Mouse (Mus musculus) lung, embryonic 16.5 days (tissue): ENCODE data around the gene Mageb4. TPM values are rescaled to one million over a fixed set of nuclear protein-coding genes. Genes with fewer than 3 reads are reported as not detected.
"Not testable (repeated sequence)": the region's sequence is repeated elsewhere in the genome, so short reads cannot be mapped to it uniquely, and the experiment has no call there.

Source experiments
- ATAC-seq: fragments of 200-750 bp; cut with Nextera tagmentation; 2 replicates; pipeline ENCODE4 v1.8.0; 2017; ENCODE audit warnings: low read depth, mild to moderate bottlenecking, moderate library complexity
- H3K27ac ChIP-seq: fragments of 300-500 bp; sonication (generic); 2 replicates; pipeline ENCODE4 v1.5.1; 2014; ENCODE audit warnings: mild to moderate bottlenecking, control low read depth, low read length
- H3K27me3 ChIP-seq: fragments of 300-500 bp; sonication (generic); 2 replicates; pipeline ENCODE4 v1.6.1; 2014; ENCODE audit warnings: low read depth, low read length, mixed read lengths; ENCODE audit not compliant: control insufficient read depth, insufficient read depth
- H3K36me3 ChIP-seq: fragments of 300-500 bp; sonication (generic); 2 replicates; pipeline ENCODE4 v1.6.1; 2014; ENCODE audit warnings: low read length; ENCODE audit not compliant: control insufficient read depth, insufficient read depth
- H3K4me1 ChIP-seq: fragments of 300-500 bp; sonication (generic); replicated peaks from 2 replicates; pipeline ENCODE4 v1.6.1; 2014; ENCODE audit warnings: low read length, mixed read lengths; ENCODE audit not compliant: control insufficient read depth, insufficient read depth
- H3K4me2 ChIP-seq: fragments of 300-500 bp; sonication (generic); 2 replicates; pipeline ENCODE4 v1.6.1; 2014; ENCODE audit warnings: low read depth, low read length, control low read depth
- H3K4me3 ChIP-seq: fragments of 300-500 bp; sonication (generic); 2 replicates; pipeline ENCODE4 v1.5.1; 2014; ENCODE audit warnings: mild to moderate bottlenecking, low read length, control low read depth
- H3K9ac ChIP-seq: fragments of 300-500 bp; sonication (generic); 2 replicates; pipeline ENCODE4 v1.6.1; 2014; ENCODE audit warnings: low read length, control low read depth
- H3K9me3 ChIP-seq: fragments of 300-500 bp; sonication (generic); 2 replicates; pipeline ENCODE4 v1.6.1; 2016; ENCODE audit warnings: low read length; ENCODE audit not compliant: control insufficient read depth
- WGBS: fragments of 180-500 bp; shearing (Covaris S2); extraction: QIAGEN DNeasy Blood & Tissue Kit; methylation state at CpG from one replicate; pipeline ENCODE4 v1.1.7; 2014; 5-methylcytosine and 5-hydroxymethylcytosine counted together
- polyA plus RNA-seq: library from polyadenylated mRNA; unstranded; fragments of >200 nt; fragmentation: Nextera tagmentation; extraction: Ambion mirVana; gene quantifications from 2 replicates; pipeline ENCODE4 v1.2.1, GENCODE M21; 2015

Gene Mageb4
- polyA plus RNA-seq: not detected in 2 replicates

DNA sequence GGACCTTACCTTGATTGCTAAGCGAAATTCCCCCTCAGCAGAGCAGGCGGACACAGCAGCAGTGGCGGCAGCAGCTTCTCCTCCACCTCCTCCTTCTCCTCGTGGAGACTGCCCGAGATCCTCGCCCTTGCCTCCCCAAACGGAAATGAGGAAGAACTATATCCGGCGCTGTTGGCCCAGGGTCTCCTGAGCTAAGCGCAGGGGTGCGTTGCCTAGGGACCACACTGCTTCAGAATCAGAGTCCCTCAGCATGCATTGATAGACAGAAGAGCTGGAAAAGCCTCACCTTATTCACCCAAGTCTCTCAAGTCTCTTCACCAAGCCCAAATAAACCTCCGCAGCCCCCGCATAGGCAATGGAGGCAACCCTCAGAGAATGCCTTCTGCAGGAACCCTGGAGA lies at the start of gene Mageb4:
Mageb4 (minus strand) TSS at position 101 of the 400 bp plus-strand sequence.
- not testable (repeated sequence) for H3K9ac ChIP-seq, H3K4me2 ChIP-seq, H3K4me1 ChIP-seq, H3K27ac ChIP-seq, H3K27me3 ChIP-seq, H3K4me3 ChIP-seq, ATAC-seq, H3K9me3 ChIP-seq, H3K36me3 ChIP-seq
- no CpG with 5 or more reads among the region's 13 CpGs for WGBS

GRCm38 (mm10) chrX:86284597-86284996 lies 20.3 kb downstream of the Mageb4 start:
- not testable (repeated sequence) for H3K9me3 ChIP-seq, H3K27ac ChIP-seq, H3K4me1 ChIP-seq, H3K27me3 ChIP-seq, ATAC-seq, H3K36me3 ChIP-seq, H3K4me3 ChIP-seq, H3K9ac ChIP-seq, H3K4me2 ChIP-seq
- WGBS: 21% methylated on average over 1 of the region's 2 CpGs

DNA sequence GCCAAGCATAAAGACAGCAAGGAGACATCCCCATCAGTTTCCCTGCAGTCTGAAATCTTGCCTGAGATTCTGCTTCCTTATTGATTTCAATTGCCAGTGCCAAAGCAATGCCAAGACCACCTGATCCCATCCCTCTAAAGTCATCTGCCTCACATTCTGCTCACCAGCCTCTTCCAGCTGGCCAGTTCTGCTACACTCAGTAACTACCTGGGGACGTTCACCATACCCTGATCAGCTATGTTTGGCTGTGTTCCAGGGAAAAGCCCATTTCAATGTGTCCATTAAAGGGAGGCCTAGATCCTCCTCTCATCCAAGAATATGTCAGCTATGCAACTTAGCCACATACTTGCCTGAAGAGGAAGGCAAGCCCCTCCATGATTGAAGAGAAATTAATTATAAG lies 58.9 kb downstream of the Mageb4 start:
- ATAC-seq, H3K36me3 ChIP-seq, H3K4me1 ChIP-seq, H3K9me3 ChIP-seq, H3K4me2 ChIP-seq, H3K9ac ChIP-seq, H3K27ac ChIP-seq, H3K4me3 ChIP-seq, H3K27me3 ChIP-seq: not testable (repeated sequence)
- WGBS: no CpG with 5 or more reads among the region's 1 CpGs

DNA sequence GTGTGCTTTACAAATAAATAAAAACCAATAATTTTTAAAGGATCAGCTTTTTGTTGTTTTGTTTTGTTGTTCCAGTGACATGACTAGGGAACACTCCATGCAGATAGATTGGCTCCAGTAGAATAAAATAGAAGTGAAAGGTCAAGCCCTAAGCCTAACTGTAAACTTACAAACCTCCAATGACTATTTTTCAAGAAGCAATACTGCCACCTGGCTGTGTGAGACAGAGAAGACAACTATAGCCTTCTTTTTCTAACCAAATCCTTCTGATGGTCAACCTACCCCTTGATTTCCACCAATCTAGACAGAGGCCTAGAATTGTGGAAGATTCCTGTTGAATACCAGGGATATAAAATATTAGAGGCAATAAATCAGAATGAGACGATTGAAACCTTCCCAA lies 67.6 kb downstream of the Mageb4 start:
- Histone ChIP-seq H3K27me3 (no peaks in the 10 kb centered on the region), H3K36me3 (no peaks in the 10 kb centered on the region), H3K9ac (no peak overlapping the region), H3K4me1 (no peaks in the 10 kb centered on the region), H3K4me3 (no peak overlapping the region), H3K4me2 (no peak overlapping the region), H3K27ac (no peak overlapping the region), H3K9me3 (no peaks in the 10 kb centered on the region)
- no CpG with 5 or more reads among the region's 1 CpGs for WGBS
- ATAC-seq: no peak

Other genes with a start within 250 kb of the Mageb4 start
- gene Nr0b1, start 113.3 kb downstream of the Mageb4 start, polyA plus RNA-seq: not detected in 2 replicates